Mouse (Mus musculus): ENCODE data around the gene Ptprs.

GRCm38 (mm10) chr17:56405341-56405740 is 70.9 kb downstream of the Ptprs start:
- no peak for TF ChIP-seq POLR2A (IDR thresholded peaks at IDR 0.05; ENCODE audit: extremely low read depth, insufficient read depth, low read length)
- no peak for TF ChIP-seq CTCF (IDR thresholded peaks at IDR 0.05; ENCODE audit: extremely low read depth, insufficient read depth, low read length)

All from cortical plate, adult 2 months (tissue).